Mouse (Mus musculus) Muller cell, postnatal 12 days (primary cell): ENCODE measurements at regions not wholly inside any gene's neighbourhood (a gene's known extent, or its start where the extent isn't known, plus 50 kb on each side); places are given as distances from the start of the nearest gene placed in this dataset.

Experiments used
- DNase-seq: peaks from one replicate; pipeline ENCODE4 v3.0.0-alpha.2; 2015; ENCODE audit errors: inconsistent ontology term

DNA sequence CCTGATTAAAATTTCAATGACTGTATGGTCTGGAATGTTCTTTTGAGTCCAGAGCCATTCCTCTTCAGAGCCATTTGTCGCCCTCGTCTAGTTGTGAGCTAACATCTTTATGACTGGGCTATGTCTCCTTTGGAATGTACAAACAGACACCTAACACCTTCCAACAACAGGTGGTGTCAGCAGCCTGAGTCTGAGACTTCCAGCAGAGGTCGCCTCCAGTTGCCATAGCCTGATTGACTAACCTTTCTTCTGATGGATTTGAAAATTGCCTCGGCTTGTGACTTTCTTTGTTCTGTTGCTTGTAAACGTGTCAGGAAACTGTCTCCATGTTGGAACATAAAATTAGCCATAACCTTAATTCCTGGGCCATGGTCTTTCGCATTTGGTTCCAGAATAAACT, 284.8 kb upstream of the Hs6st1 start:
- no peak for DNase-seq

DNA sequence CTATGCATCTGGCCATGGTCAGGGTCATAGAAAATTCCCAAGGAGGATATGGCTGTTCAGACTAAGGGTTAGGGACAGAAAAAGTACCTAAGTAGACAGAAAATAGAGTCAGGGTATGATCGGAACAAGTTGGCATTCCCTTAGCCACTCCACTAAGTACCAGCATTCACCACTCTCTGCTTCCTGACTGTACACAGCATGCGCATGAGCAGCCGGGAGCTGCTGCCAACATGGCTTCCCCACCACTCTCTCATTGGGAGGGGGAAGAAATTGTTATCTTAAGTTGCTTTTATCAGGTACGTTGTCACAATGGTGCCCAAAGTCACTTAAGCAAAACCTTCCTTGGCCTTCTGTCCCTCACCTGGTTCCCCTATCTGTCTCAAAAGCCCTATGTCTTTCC, 282.0 kb upstream of the Hs6st1 start:
- DNase-seq, result no peak

GRCm38 (mm10) chr1:35786668-35787213, 281.5 kb upstream of the Hs6st1 start:
- DNase-seq, result peak; percentile 43

- no peak for DNase-seq
Observed at GRCm38 (mm10) chr1:35797064-35797463, 271.1 kb upstream of the Hs6st1 start.

DNA sequence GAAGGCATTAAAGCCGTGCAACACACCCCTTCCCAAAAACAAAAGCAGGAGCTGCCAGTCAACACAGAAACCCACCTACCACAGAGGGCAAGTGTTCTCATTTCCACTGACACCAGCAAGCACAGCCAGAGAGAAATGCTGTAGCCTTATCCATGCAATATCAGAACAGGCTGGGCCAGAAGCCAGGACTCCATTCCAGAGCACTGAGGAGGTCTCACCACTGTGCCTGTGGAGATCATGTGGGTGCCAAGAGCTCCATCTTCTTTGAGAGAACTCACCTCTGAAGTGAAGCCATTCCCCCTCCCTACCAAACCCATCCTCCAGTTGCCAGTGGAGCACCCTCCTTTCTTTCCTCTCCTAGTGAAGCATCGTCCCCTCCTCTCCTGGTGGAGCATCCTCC, 270.7 kb upstream of the Hs6st1 start:
- DNase-seq, result peak; percentile 46

- no peak for DNase-seq
Observed at GRCm38 (mm10) chr1:35805546-35805945, 262.7 kb upstream of the Hs6st1 start.

- peak; percentile 64 for DNase-seq
Observed at GRCm38 (mm10) chr1:35806329-35806728, 261.9 kb upstream of the Hs6st1 start.

- DNase-seq, result peak; percentile 77
Observed at GRCm38 (mm10) chr1:35806731-35807130, 261.5 kb upstream of the Hs6st1 start.

DNA sequence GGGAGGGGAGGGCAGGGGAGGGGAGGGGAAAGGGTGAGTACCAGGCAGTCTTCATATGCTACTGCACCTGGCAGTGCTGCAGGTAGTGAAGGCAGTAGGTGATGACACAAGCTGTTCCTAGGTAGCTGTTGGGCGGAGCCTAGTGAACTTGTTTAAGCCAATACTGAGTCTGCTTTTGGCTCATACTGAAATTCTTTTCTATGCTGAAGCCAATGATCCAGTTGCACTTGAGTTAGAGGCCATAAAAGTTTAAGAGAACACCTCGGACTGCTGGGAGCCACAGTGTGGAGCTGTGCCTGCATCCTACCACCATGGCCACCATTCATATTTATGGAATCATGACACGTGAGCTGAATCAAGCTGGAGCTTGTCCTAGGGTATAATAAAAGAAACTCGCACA, 259.3 kb upstream of the Hs6st1 start:
- DNase-seq, result no peak

DNA sequence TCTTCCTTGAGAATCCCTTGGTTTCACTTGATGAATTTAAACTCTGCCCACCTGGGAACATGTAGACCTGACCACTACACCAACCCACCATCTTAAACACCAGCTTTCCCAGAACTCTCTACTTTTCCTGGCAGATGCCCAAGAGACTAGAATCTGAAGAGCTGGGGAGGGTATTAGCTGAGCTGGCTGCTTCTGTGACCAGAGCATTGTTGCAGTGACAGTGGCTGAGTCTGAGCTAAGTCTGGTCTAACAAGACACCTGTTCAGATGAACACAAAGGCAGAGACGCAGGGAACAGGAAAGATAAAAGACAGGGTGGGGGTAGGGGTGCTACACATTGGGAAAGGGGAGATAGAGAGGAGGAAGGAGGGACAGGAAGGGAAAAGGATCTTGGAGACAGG, 258.9 kb upstream of the Hs6st1 start:
- DNase-seq, result no peak

DNA sequence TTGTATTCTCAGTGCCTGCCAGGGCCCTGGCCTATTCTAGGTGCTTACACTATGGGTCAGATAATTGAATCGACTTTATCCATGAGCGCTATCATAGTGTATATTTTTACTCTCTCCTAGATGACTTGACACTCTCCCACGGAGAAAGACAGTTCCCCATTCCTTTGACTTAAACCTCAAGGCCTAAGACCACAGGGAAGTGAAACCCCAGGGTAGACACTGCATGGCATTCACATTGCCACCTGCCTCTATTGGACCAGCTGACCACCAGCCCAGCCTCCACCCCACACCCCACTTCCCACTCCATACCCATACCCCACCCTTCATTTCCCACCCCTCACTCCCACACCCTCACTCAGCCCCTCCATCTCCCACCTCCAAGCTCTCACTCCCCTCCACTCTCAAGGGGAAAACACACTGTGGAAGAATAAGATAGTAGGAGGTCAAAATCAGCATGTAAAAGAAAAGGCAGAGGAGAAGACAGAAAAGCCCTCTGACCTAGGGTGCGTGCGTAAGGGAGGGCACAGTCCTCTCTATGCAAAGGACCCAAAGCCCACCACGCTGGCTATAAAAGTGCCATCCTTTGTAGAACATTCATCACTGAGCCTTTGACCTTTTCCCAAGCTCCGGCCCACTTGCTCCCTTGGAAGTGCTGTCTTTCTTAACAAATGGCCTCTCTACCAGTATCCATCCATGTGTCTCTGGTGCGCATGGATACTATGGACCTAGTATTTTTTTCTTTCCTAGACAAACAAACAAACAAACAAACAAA, 257.4 kb upstream of the Hs6st1 start:
- no peak for DNase-seq

GRCm38 (mm10) chr1:35811380-35811779, 256.8 kb upstream of the Hs6st1 start:
- DNase-seq, result peak; percentile 87

- no peak for DNase-seq
Observed at GRCm38 (mm10) chr1:35811795-35812194, 256.4 kb upstream of the Hs6st1 start.

DNA sequence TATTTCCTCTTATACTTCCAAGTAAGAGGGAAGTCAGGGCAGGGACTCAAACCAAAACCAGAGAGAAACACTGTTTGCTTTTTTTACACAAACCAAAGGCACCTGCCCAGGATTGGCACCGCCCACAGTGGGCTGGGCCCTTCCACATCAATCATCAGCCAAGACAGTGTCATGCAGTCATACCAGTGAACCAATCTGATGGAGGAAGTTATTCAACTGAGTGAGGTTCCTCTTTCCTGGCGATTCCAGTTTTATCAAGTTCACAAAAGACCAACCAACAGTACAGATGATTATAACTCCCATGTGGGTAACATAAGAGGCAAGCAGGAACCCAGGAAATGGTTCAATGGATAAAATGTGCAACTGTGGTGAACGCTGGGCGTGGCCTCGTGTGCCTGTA, 254.6 kb upstream of the Hs6st1 start:
- no peak for DNase-seq

GRCm38 (mm10) chr1:35814207-35814606, 254.0 kb upstream of the Hs6st1 start:
- no peak for DNase-seq

GRCm38 (mm10) chr1:35814751-35815150, 253.4 kb upstream of the Hs6st1 start:
- DNase-seq, result no peak

- DNase-seq, result no peak
Observed at GRCm38 (mm10) chr1:35821791-35822190, 246.4 kb upstream of the Hs6st1 start.

- no peak for DNase-seq
Observed at GRCm38 (mm10) chr1:35822376-35823202, 245.6 kb upstream of the Hs6st1 start.

DNA sequence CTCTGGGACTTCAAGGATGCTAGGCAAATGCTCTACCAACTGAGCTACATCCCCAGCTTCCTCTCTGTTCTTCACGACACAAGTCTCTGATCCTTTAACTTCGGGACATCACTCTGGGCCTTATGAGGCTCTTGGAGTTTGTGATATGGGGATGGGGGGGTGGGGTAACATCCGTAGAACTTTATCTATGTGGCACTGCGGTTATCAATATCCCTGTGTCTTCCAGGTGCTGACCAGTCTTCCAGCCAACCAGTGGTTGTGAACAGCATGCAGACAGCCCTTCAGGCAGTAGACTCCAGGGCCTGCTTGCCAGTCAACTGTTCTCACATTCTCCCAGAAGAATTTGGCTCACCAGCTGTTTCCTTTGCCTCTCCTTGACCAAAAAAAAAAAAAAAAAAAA, 244.7 kb upstream of the Hs6st1 start:
- no peak for DNase-seq

DNA sequence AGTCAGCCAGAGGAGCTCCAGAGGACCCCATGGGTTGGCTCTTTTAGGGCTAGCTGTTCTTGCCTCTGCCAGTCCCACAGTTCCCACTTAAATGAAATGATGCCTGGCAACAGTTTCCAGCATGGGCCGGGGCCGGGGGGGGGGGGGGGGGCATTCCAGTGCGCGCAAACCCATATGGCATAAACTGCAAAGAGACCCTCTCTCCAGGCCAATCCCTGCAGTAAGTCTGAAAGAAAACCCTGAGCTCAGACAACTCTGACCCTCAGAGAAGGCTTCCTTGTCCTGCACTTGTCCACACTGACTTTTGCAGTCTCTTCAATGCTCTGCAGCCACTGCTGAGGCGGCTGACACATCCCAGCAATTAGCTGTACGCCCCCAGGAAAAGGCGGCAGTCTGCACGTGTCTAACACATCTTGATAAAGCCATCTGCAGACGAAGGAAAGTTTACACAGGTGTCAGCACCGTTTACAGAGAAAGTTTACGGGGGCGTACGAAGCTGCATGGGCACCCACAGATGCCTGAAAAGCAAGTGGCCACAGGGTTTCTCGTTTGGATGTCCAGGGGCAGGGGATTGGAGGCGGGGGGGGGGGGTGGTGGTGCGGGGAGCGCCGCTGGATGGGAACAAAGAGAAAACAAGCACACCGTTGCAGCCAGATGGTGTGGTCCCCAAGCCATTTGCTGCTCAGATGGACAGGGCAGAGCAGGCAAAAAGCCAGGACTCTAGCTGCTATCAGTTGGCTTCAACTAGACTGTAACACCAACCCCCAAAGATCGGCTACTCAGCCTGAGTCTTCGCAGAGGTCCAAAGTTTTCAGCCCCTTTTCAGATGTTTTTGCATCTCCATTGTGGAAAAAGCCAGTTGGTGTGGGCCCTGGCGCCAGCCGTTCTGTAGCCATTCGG, 244.0 kb upstream of the Hs6st1 start:
- DNase-seq, result no peak

- no peak for DNase-seq
Observed at GRCm38 (mm10) chr1:35825531-35825966, 242.7 kb upstream of the Hs6st1 start.
